Mouse (Mus musculus): ENCODE results near the gene Pax2. TPM values are rescaled to one million over a fixed set of nuclear protein-coding genes. Genes with fewer than 3 reads are reported as not detected.

Gene Pax2
- polyA plus RNA-seq, 1 experiment from 2014 or later: not detected

DNA sequence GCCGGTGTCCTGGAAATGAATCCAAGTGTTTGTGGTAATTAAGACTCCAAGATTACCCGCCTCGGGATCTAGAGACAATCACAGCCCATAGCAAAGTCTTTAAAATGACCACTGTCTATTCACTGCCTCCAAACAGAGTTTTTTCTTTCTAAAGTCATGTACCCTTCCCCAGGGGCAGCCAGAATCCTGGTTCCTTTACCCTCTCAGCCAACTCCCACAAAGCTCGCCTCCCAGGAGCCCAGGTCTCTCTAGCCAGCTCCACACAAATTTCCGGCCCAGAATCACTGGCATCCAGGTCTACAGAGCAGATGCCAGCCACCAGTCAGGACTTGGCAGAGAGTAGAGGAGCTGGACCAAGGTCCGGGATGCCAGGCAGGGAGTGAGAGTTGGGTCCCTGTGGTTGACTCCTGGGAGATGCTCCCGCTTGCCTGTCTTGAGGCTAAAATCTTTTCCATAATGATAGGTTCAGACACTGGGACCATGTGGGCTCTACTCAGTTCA lies 6.3 kb downstream of the Pax2 start:
- H3K27ac ChIP-seq (ENCODE audit: low read length): no peak overlapping the region
- 33% methylated on average over 7 of the region's 7 CpGs for WGBS
- H3K4me2 ChIP-seq (ENCODE audit: low read depth, low read length): no peak overlapping the region
- H3K4me1 ChIP-seq (ENCODE audit: control insufficient read depth, insufficient read depth, low read length): no peaks in the 10 kb centered on the region; the same call in 1 of the 2 replicates
- H3K36me3 ChIP-seq (ENCODE audit: control insufficient read depth, insufficient read depth, low read length): no peaks in the 10 kb centered on the region
- no peak for ATAC-seq
- H3K4me3 ChIP-seq (ENCODE audit: low read length): no peak overlapping the region
- no peak overlapping the region for H3K9ac ChIP-seq (ENCODE audit: low read depth, low read length)
- H3K9me3 ChIP-seq (ENCODE audit: control insufficient read depth, low read length): no peaks in the 10 kb centered on the region
- peaks cover 79% of the 10 kb centered on the region for H3K27me3 ChIP-seq (replicated peaks; ENCODE audit: control insufficient read depth, insufficient read depth, low read length)

DNA sequence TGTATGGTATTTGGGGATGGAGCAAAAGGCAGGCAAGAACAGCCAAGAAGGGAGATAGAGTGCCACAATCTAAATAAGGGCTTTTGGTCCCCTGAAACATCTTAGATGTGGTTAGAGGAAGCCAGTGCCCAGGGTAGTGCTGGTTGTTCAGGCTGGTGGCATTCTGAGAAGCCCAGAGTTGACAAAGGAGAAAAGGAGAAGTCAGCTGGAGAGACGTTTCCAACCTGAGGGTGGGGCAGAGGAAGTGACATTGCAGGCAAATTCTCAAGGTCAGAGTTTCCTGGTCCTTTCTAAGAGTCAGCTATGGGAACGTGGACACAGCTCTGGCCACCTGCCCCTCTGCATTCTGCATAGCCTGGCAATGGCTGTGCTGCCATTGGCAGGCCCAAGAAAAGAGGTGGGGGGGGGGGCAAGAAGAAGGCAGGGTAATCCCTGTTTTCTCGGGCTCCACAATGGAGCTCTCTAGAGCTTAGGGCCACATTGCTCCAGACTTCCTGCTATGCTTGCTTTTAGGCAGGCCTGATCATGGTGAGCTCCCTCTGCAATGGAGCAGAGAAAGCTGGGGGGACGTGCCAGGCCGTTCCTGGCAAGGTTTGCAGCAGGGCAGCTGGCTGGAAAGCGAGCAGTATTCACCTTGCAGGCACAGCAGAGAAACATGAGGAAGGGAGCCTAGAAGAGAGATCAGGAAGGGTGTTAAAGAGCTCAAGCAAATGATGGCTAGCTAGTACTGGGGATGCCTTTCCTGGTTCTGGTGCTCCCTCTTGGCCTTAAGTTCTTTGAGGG lies 14.6 kb downstream of the Pax2 start:
- no peaks in the 10 kb centered on the region for H3K9me3 ChIP-seq (ENCODE audit: control insufficient read depth, low read length)
- H3K9ac ChIP-seq (ENCODE audit: low read depth, low read length): no peak overlapping the region
- no peak overlapping the region for H3K27ac ChIP-seq (ENCODE audit: low read length)
- WGBS: 68% methylated on average over 6 of the region's 6 CpGs
- no peak overlapping the region for H3K4me3 ChIP-seq (ENCODE audit: low read length)
- H3K27me3 ChIP-seq (replicated peaks; ENCODE audit: control insufficient read depth, insufficient read depth, low read length): peaks cover 7% of the 10 kb centered on the region; the same call in 1 of the 2 replicates
- peaks cover 8% of the 10 kb centered on the region; the same call in 1 of the 2 replicates for H3K4me1 ChIP-seq (ENCODE audit: control insufficient read depth, insufficient read depth, low read length)
- H3K36me3 ChIP-seq (ENCODE audit: control insufficient read depth, insufficient read depth, low read length): no peaks in the 10 kb centered on the region
- no peak overlapping the region for H3K4me2 ChIP-seq (ENCODE audit: low read depth, low read length)
- no peak for ATAC-seq

DNA sequence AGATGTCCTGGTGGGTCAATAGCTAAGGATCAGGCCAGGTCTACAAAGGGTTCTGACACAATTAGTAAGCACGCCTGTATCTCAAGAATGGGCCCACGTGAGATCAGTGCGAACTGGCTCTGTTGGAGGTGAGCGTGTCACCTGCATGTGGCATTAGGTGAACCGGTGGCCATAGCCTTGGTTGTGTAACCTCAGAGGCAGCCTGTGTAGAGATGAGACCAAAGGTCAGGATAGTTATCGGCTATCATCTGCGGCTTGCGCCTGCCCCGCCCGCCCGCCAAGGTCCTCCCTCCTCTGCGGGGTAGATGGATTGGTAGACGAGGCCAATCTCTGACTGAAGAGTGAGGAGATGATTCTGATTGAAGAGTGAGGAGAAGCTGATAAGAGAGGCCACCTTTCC lies 15.7 kb downstream of the Pax2 start:
- Histone ChIP-seq H3K4me2 (ENCODE audit: low read depth, low read length) (no peak overlapping the region), H3K27ac (ENCODE audit: low read length) (no peak overlapping the region), H3K27me3 (replicated peaks; ENCODE audit: control insufficient read depth, insufficient read depth, low read length) (peaks cover 4% of the 10 kb centered on the region; the same call in 1 of the 2 replicates), H3K4me3 (ENCODE audit: low read length) (no peak overlapping the region), H3K9ac (ENCODE audit: low read depth, low read length) (no peak overlapping the region), H3K4me1 (ENCODE audit: control insufficient read depth, insufficient read depth, low read length) (peaks cover 8% of the 10 kb centered on the region; the same call in 1 of the 2 replicates), H3K9me3 (ENCODE audit: control insufficient read depth, low read length) (no peaks in the 10 kb centered on the region), H3K36me3 (ENCODE audit: control insufficient read depth, insufficient read depth, low read length) (no peaks in the 10 kb centered on the region)
- WGBS: 49% methylated on average over 13 of the region's 13 CpGs
- peak; percentile 86 for ATAC-seq

DNA sequence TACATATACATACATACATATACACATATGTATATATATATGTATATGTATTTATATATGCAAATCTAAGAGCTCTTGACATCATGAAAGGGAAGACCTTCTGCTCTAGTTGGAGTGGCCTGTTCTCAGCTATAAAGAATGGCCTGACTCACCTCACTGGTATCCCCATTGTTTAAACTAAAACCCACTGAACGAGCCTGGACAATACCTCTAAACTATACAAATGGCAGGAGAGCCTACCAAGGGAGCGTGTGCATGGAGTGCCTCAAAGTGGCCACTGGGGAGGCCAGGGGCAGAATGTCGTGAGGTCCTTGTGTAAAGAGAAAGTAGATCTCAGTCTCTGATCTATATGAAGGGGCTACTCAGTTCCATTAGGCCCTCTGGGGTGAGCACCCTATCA lies 26.1 kb downstream of the Pax2 start:
- ATAC-seq: no peak
- 58% methylated on average over 3 of the region's 3 CpGs for WGBS
- no peaks in the 10 kb centered on the region for H3K4me1 ChIP-seq (ENCODE audit: control insufficient read depth, insufficient read depth, low read length)
- no peak overlapping the region for H3K4me2 ChIP-seq (ENCODE audit: low read depth, low read length)
- no peak overlapping the region for H3K4me3 ChIP-seq (ENCODE audit: low read length)
- H3K36me3 ChIP-seq (ENCODE audit: control insufficient read depth, insufficient read depth, low read length): no peaks in the 10 kb centered on the region
- H3K27ac ChIP-seq (ENCODE audit: low read length): no peak overlapping the region
- no peak overlapping the region for H3K9ac ChIP-seq (ENCODE audit: low read depth, low read length)
- no peaks in the 10 kb centered on the region for H3K9me3 ChIP-seq (ENCODE audit: control insufficient read depth, low read length)
- H3K27me3 ChIP-seq (replicated peaks; ENCODE audit: control insufficient read depth, insufficient read depth, low read length): no peaks in the 10 kb centered on the region; the same call in 1 of the 2 replicates

DNA sequence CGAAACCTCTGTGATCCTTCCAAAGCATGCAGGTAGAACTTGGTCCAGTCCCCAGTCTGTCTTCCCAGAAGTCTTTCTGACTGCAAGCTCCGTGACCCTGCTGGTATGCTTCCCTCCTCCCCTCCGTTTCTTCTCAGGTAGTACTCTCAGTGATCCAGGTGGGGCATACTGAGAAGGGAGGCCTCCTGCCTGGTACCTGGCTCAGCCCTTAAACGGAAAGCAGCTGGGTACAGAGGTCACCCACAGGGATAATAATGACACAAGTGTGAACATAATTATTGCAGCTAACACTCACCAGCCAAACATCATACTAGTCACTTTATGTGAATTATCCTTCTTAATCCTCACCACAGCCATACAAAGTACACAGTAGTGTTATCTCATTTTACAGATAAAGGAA lies 28.5 kb downstream of the Pax2 start:
- Histone ChIP-seq H3K36me3 (ENCODE audit: control insufficient read depth, insufficient read depth, low read length) (no peaks in the 10 kb centered on the region), H3K9me3 (ENCODE audit: control insufficient read depth, low read length) (no peaks in the 10 kb centered on the region), H3K4me2 (ENCODE audit: low read depth, low read length) (no peak overlapping the region), H3K27ac (ENCODE audit: low read length) (no peak overlapping the region), H3K4me3 (ENCODE audit: low read length) (no peak overlapping the region), H3K27me3 (replicated peaks; ENCODE audit: control insufficient read depth, insufficient read depth, low read length) (no peaks in the 10 kb centered on the region; the same call in 1 of the 2 replicates), H3K4me1 (ENCODE audit: control insufficient read depth, insufficient read depth, low read length) (no peaks in the 10 kb centered on the region), H3K9ac (ENCODE audit: low read depth, low read length) (no peak overlapping the region)
- peak; percentile 56 for ATAC-seq
- WGBS: 38% methylated on average over 4 of the region's 4 CpGs

DNA sequence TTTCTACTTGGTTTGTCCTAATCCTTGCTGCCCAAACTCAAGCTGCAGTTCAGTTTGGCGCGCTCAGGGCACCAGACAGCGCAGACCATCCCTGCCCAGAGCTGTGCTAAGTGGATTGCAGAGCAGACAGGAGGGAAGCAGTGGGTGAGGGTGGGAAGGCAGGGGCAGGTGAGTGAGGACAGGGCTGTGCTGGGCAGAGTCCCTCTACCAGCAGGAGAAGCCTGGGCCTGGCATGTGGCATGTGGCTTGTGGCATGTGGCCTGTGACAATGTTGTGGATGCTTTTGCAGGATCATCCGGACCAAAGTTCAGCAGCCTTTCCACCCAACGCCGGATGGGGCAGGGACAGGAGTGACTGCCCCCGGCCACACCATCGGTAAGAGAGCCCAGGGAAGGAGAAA lies 32.6 kb downstream of the Pax2 start:
- Histone ChIP-seq H3K4me3 (ENCODE audit: low read length) (no peak overlapping the region), H3K4me2 (ENCODE audit: low read depth, low read length) (no peak overlapping the region), H3K9me3 (ENCODE audit: control insufficient read depth, low read length) (no peaks in the 10 kb centered on the region), H3K4me1 (ENCODE audit: control insufficient read depth, insufficient read depth, low read length) (no peaks in the 10 kb centered on the region), H3K27ac (ENCODE audit: low read length) (no peak overlapping the region), H3K9ac (ENCODE audit: low read depth, low read length) (no peak overlapping the region), H3K36me3 (ENCODE audit: control insufficient read depth, insufficient read depth, low read length) (no peaks in the 10 kb centered on the region), H3K27me3 (replicated peaks; ENCODE audit: control insufficient read depth, insufficient read depth, low read length) (no peaks in the 10 kb centered on the region; the same call in 1 of the 2 replicates)
- WGBS: 87% methylated on average over 8 of the region's 8 CpGs
- no peak for ATAC-seq

DNA sequence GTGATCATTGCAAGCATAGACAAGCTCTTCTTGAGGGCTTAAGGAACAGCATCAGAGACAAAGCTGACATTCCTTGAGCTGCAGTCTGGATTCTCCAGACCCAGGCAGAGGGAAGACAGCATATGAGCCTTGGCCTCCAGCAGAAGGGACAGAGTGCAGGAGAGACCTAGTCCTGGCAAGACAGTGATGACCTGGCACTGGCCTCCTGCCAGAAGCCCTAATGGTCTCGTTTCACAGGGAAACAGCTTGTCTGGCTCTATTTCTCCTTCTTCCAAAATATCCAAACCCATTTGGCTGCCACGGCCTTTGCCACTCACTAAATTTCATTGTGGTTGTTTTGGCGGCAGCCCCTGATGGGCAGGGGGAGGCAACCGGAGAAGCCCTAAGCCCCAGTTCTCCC lies 36.1 kb downstream of the Pax2 start:
- no peak overlapping the region for H3K9ac ChIP-seq (ENCODE audit: low read depth, low read length)
- no peak for ATAC-seq
- no peaks in the 10 kb centered on the region for H3K36me3 ChIP-seq (ENCODE audit: control insufficient read depth, insufficient read depth, low read length)
- 71% methylated on average over 4 of the region's 4 CpGs for WGBS
- no peaks in the 10 kb centered on the region for H3K9me3 ChIP-seq (ENCODE audit: control insufficient read depth, low read length)
- H3K4me3 ChIP-seq (ENCODE audit: low read length): no peak overlapping the region
- no peaks in the 10 kb centered on the region for H3K4me1 ChIP-seq (ENCODE audit: control insufficient read depth, insufficient read depth, low read length)
- no peak overlapping the region for H3K27ac ChIP-seq (ENCODE audit: low read length)
- no peak overlapping the region for H3K4me2 ChIP-seq (ENCODE audit: low read depth, low read length)
- no peaks in the 10 kb centered on the region for H3K27me3 ChIP-seq (replicated peaks; ENCODE audit: control insufficient read depth, insufficient read depth, low read length)

DNA sequence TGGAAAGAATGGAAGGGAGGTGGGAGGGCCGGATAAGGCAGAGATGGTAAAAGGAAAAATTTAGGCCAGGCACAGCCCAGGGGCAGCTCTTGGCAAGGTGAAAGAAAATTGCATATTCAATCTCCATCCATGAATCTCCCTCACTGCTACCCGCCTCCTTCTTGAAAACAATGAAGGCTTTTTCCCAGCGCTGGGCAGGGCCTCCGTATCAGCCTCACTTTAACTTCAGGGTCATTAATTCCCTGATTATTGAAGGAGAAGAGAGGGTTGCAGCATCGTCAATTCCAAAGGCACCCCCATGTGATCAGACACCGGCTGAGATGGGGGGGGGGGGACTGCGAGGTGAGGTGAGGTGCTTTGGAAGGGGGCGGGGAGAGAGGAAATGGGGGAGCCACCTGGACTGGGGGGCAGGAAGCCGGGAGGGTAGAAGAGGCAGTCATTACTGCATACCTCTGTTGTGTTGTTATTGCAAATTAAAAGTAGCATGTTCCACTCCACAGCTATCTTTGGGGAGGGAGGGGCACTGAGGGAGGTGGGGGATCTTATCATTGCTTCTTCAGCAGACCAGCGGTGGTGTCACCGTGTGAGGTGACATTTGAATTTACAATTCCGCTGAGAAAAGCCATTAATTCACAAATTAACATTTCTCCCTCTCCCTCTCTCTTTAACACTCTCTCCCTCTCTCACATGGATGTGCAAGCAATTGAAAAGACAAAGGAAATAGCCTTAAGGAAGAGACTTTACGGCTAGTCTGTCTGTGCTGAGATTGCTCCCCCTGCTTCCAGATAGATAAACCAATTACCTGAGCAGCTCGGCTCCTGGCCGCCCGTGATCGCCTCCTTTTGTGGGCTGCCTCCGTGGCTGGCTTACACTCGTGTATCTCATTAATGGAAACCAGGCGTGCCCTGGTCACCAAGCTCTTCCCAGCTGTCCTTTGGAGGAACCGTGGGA lies 41.5 kb downstream of the Pax2 start:
- no peak for ATAC-seq
- 26% methylated on average over 20 of the region's 21 CpGs for WGBS
- Histone ChIP-seq H3K27ac (ENCODE audit: low read length) (no peak overlapping the region), H3K4me3 (ENCODE audit: low read length) (no peak overlapping the region), H3K4me1 (ENCODE audit: control insufficient read depth, insufficient read depth, low read length) (peaks cover 12% of the 10 kb centered on the region; the same call in 1 of the 2 replicates), H3K36me3 (ENCODE audit: control insufficient read depth, insufficient read depth, low read length) (no peaks in the 10 kb centered on the region), H3K9ac (ENCODE audit: low read depth, low read length) (no peak overlapping the region), H3K4me2 (ENCODE audit: low read depth, low read length) (no peak overlapping the region), H3K27me3 (replicated peaks; ENCODE audit: control insufficient read depth, insufficient read depth, low read length) (no peaks in the 10 kb centered on the region), H3K9me3 (ENCODE audit: control insufficient read depth, low read length) (no peaks in the 10 kb centered on the region)

DNA sequence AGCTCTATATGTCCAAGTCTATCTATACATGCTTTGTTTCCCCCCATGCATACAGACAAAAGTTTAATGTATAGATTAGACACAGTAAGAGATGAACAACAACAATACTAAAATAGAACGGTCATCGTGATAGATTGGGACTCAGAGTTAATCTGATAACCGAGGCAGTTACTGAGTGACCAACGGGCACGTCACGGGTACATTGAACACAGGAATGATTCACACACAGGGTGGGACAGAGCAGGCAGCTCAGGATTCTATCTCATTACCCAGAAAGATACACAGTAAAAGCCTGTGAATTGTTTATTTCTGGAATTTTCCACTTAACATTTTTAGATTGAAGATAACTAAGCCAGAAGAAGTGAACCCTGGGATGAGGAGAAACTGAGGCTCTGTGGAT lies 42.9 kb downstream of the Pax2 start:
- Histone ChIP-seq H3K36me3 (ENCODE audit: control insufficient read depth, insufficient read depth, low read length) (no peaks in the 10 kb centered on the region), H3K4me2 (ENCODE audit: low read depth, low read length) (no peak overlapping the region), H3K9me3 (ENCODE audit: control insufficient read depth, low read length) (no peaks in the 10 kb centered on the region), H3K27ac (ENCODE audit: low read length) (no peak overlapping the region), H3K27me3 (replicated peaks; ENCODE audit: control insufficient read depth, insufficient read depth, low read length) (no peaks in the 10 kb centered on the region), H3K4me1 (ENCODE audit: control insufficient read depth, insufficient read depth, low read length) (peaks cover 12% of the 10 kb centered on the region; the same call in 1 of the 2 replicates), H3K9ac (ENCODE audit: low read depth, low read length) (no peak overlapping the region), H3K4me3 (ENCODE audit: low read length) (no peak overlapping the region)
- 67% methylated on average over 6 of the region's 6 CpGs for WGBS
- no peak for ATAC-seq
